Mouse (Mus musculus): ENCODE measurements around the gene Zfp654.

Gene Zfp654

GRCm38 (mm10) chr16:64766696-64767300 is 84.7 kb downstream of the Zfp654 start:
- DNase-seq (ENCODE audit: low spot score), result no peak

- DNase-seq (ENCODE audit: low spot score), result no peak
These were observed 92.2 kb downstream of the Zfp654 start for GRCm38 (mm10) chr16:64759245-64759626.

GRCm38 (mm10) chr16:64758561-64759244 is 92.7 kb downstream of the Zfp654 start:
- DNase-seq (ENCODE audit: low spot score), result no peak

- no peak for DNase-seq (ENCODE audit: low spot score)
These were observed 93.6 kb downstream of the Zfp654 start for GRCm38 (mm10) chr16:64757666-64758400.

GRCm38 (mm10) chr16:64756321-64756720 is 95.1 kb downstream of the Zfp654 start:
- no peak for DNase-seq (ENCODE audit: low spot score)

- DNase-seq (ENCODE audit: low spot score), result peak; percentile 81
These were observed 96.7 kb downstream of the Zfp654 start for GRCm38 (mm10) chr16:64754743-64755139.

- no peak for DNase-seq (ENCODE audit: low spot score)
These were observed 97.3 kb downstream of the Zfp654 start for GRCm38 (mm10) chr16:64753990-64754742.

- DNase-seq (ENCODE audit: low spot score), result peak; percentile 89
These were observed 103.2 kb downstream of the Zfp654 start for GRCm38 (mm10) chr16:64748237-64748636.

GRCm38 (mm10) chr16:64745089-64745488 is 106.4 kb downstream of the Zfp654 start:
- DNase-seq (ENCODE audit: low spot score), result no peak

- no peak for DNase-seq (ENCODE audit: low spot score)
These were observed 114.2 kb downstream of the Zfp654 start for GRCm38 (mm10) chr16:64737289-64737688.

All from embryo, embryonic 10.5 days (tissue).